Mouse (Mus musculus): Measurements from ENCODE around the gene Mroh2b. TPM values are rescaled to one million over a fixed set of nuclear protein-coding genes. Genes with fewer than 3 reads are reported as not detected.
A peak's percentile ranks its signal among the peaks of the same experiment; 100 is the strongest.

Mroh2b gene
- polyA plus RNA-seq, 1 experiment = 0.05 TPM

GRCm38 (mm10) chr15:5009644-5010107, 111.1 kb downstream of the Mroh2b start:
- H3K4me1 ChIP-seq (ENCODE audit: control insufficient read depth, insufficient read depth, low read length) = no peaks in the 10 kb centered on the region
- H3K27ac ChIP-seq (ENCODE audit: insufficient read depth, low read depth, low read length) = no peak overlapping the region
- TF ChIP-seq CTCF (conservative IDR thresholded peaks at IDR 0.05; ENCODE audit: insufficient read depth, insufficient read length, low read depth, low read length) (no peak), POLR2A (IDR thresholded peaks at IDR 0.05; ENCODE audit: low read depth, low read length) (no peak)
- WGBS = 17% methylated on average over 11 of the region's 11 CpGs
- no peaks in the 10 kb centered on the region for H3K36me3 ChIP-seq (ENCODE audit: control insufficient read depth, insufficient read depth, low read length)
- H3K27me3 ChIP-seq (replicated peaks; ENCODE audit: control insufficient read depth, insufficient read depth, low read length) = no peaks in the 10 kb centered on the region
- H3K4me3 ChIP-seq (ENCODE audit: insufficient read depth, low read depth, low read length) = peak overlapping the region; percentile 1; the same call in 1 of the 2 replicates
- DNase-seq = peak; percentile 52

Other genes starting within 250 kb of the Mroh2b start
- gene C6, start 171.6 kb upstream of the Mroh2b start, polyA plus RNA-seq (2012; rRNA removed) = 0.65 and 1.1 TPM in 2 replicates
- gene C7, start 165.0 kb downstream of the Mroh2b start, polyA plus RNA-seq (2012; rRNA removed) = 2.2 and 2.3 TPM in 2 replicates
- gene Card6, start 209.8 kb downstream of the Mroh2b start, polyA plus RNA-seq (2012; rRNA removed) = 1.9 and 2.6 TPM in 2 replicates
- gene Rpl37, start 217.9 kb downstream of the Mroh2b start, polyA plus RNA-seq (2012; rRNA removed) = 663 and 821 TPM in 2 replicates
- 5.3 and 6.5 TPM in 2 replicates for gene Prkaa1, start 245.1 kb downstream of the Mroh2b start, polyA plus RNA-seq (2012; rRNA removed)